Mouse (Mus musculus) adrenal gland, adult (tissue): ENCODE measurements around the gene Slc20a1.
A peak's percentile ranks its signal among the peaks of the same experiment; 100 is the strongest.

Experiments
- DNase-seq, 2 experiments: peaks; one replicate each; pipeline ENCODE4 v3.0.0; 2022 to 2023; ENCODE audit warnings: low spot score in 1 of 2; ENCODE audit not compliant: inconsistent age in 2 of 2

Gene Slc20a1

DNA sequence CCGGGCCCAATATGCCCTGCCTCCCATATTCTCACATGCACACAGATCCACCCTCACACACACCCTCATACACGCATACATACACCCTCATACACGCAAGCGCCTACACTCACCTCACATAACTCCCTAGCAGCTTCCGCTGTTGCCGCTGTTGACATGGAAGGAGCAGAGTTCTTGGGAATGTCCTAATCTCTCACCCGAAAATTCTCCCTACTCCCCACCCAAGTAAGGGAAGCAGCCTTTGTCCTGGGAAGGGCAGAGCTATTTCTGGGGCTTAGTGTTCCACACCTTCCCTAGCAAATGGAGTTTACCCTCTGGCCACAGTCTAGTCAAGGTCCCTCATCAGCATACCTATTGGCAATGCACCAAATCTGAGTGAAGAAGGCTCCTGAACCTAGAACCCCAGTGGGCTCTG, 49.1 kb downstream of the Slc20a1 start:
- no peak for DNase-seq

DNA sequence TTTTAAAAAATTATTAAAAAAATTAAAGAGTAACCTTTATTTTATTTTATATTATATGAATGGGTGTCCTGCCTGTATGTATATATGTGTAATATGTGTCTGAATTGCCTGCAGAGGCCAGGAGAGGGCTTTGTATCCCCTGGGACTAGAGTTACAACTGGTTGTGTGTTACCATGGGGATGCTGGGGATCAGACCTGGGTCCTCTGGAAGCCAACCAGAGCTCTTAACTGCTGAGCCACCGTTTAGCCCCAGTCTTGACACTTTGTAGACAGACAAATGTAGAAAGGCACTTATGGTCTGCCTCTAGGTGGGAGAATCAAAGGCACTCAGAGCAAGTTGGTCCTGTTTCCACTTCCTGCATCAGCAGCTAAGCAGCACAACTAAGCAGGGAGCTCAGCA, 50.8 kb downstream of the Slc20a1 start:
- no peak for DNase-seq

DNA sequence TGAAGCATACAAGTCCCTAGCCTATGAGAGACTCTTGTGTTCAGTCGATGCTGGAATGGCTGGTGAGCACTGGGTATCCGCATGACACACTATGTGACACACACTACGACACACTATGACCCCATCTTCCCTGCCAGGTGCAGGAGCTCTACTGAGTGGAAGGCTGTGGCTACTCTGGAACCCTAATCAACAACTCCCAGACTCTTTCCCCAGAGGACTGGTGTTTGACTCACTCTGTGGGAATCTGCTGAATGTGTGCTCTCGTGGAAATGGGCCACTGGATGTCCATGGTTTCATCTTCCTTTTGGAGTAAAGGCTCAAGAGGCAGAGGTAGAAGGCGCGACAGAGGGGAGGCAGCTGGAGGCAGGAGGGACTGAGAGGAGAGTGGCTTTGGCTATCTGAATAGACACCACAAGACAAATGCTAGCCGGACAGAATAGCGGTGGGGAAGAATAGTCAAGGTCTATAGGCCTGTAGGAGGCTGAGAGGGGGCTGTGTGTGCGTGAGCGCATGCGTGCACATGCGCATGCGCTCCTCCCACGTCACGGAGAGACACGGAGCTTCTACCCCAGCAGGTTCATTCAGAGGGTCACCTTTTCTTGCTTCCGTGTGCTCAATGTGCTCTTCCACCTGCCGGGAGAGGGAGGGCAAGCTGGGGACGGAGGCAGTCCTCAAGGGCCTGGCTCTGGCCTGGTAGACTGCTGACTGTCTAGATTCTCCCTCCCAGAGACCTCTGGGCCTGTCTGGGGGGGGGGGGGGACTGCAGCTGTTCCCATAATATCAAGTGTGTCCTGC, 54.5 kb downstream of the Slc20a1 start:
- no peak for DNase-seq

DNA sequence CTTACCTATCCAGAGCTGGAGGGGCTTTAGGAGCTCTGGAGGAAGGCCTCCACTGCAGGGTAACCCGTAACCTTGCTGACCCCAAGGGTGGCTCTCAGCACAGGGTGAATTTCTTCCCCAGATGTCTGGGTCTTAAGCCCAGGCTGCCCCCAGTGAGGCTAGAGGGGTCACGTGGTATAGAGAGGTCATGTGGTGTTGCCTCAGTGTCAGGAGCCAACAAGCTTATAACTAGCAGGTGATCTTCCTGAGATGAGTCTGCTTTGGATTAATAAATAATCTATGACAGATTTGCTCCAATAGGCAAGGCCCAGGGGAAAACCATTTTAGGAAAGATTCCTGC, 55.0 kb downstream of the Slc20a1 start:
- no peak for DNase-seq

DNA sequence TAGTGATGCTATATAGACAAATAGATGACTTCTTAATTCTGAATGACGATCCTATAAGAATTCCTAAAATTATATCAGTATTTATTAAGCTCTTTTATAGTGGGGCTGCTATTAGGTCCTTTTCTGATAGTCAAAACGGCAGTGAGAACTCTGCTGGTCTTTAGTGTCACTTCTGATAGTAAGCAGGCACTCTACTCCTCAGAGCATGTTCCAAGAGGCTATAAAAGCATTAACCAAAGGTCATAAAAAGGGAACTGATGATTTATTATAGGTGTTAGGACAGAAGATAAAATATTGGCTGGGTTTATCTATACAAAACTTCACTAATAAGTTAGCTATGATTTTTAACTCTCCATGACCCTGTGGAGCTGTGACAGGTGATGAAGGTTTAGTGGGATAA, 55.5 kb downstream of the Slc20a1 start:
- no peak for DNase-seq

DNA sequence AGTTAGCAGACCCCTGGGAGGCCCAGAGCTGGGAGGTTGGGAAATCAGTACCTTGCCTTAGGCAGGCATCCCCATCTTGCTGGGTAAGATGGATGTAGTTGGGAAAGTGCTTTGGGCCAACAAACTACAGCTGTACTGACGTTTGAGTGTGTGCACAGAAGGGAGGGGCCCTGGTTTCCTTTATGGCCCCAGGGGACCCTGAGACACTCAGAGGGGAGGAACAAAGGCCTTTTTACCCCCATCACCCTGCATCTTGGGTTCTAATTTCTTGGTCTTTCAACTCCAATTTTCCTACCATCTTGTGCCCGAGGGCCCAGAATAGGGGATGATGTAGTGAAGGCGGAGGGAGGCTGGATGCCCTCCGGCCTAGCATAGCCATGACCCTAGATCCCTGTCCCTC, 57.4 kb downstream of the Slc20a1 start:
- DNase-seq, result no peak

DNA sequence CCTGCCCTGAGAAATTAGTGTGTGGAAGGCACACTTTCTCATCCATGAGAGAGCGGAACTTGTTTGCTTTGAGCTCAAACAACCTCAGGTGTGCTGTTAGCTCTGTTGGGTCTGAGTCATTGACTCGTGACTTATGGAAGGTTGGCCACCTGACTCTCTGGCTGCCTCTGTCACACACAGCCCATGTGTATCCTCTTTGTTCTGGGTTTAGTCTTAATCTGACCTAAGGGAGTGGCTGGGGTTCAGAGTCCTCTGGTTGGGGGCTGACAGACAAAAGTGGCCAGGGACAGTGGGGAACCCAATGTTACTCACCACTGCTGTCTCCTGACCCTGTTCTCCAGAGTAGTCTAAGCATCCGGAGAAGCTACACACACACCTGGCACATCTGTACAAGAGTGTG, 59.5 kb downstream of the Slc20a1 start:
- no peak for DNase-seq

DNA sequence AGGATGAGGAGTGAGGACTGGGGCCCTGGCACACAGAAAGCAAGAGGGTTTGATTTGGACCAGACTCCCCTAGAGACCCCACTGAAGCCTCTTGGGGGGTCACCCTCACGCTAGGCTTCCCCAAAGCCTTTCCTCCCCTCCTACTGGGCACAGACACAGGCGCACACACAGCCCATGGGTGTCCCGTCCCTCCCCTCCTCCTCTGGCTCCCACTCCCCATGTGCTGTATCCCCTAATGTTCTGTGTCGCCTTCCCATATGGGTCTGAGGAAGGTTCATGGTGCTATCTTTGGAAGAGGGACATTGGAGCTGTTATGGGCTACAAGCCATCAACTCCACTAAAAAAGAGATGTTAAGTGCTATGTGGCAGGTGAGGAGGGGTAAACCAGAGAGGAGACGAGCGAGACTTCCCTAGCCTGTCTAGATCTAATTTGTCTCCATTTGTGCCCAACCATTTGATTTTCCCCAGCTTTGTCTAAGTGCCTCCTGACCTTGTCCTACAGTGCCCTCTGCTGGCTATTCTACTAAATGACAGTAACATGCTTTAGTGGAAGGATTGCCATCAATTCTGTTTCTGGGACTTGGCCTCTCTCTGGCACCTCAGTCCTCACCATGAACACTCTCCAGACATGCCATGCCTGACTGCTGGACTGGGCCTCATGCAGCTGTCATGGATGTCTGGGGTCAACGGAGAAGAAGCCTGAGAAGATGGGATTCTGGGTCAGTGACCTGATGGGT, 60.1 kb downstream of the Slc20a1 start:
- DNase-seq, result peak; percentile 55 to 90

DNA sequence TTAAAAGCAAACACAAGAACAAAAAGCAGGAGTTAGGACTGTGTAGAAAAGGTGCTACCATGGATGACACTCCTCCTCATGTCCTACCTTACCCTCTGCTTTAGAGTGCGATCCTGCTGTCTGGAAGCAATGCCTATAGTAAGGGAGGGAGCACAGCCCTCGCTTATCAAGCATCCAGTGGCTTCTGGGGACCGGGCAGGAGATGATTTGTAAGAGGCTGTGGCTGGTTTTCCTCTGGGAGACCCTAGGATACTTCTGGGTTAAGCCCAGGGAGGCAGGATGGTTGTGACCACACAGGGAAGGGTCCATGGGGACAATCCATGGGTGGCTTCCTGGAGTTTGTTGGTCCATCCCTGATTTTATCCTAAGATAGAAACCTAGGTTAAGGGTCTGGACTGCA, 62.1 kb downstream of the Slc20a1 start:
- no peak for DNase-seq
